Mouse (Mus musculus) liver, embryonic 14.5 days (tissue): Measurements from ENCODE around the gene Ndufaf2. TPM values are rescaled to one million over a fixed set of nuclear protein-coding genes. Genes with fewer than 3 reads are reported as not detected.

Source experiments
- ATAC-seq: fragments of 200-750 bp; cut with Nextera tagmentation; 2 replicates; pipeline ENCODE4 v1.8.0; 2017; ENCODE audit warnings: moderate number of reproducible peaks, mild to moderate bottlenecking, moderate library complexity; ENCODE audit not compliant: insufficient read depth
- DNase-seq, 3 experiments: peaks; one replicate each; pipeline ENCODE4 v3.0.0-alpha.2; 2012 to 2013; ENCODE audit warnings: low read depth in 3 of 3, low spot score in 3 of 3
- H3K27ac ChIP-seq: fragments of 300-500 bp; sonication (generic); 2 replicates; pipeline ENCODE4 v1.5.1; 2014; ENCODE audit warnings: moderate library complexity, mild to moderate bottlenecking, control low read depth, inconsistent platforms
- H3K27me3 ChIP-seq: fragments of 300-500 bp; sonication (generic); 2 replicates; pipeline ENCODE4 v1.6.1; 2014; ENCODE audit warnings: mild to moderate bottlenecking, low read length, moderate library complexity; ENCODE audit not compliant: control insufficient read depth, insufficient read depth
- H3K36me3 ChIP-seq: fragments of 300-500 bp; sonication (generic); replicated peaks from 2 replicates; pipeline ENCODE4 v1.6.1; 2014; ENCODE audit warnings: low read depth; ENCODE audit not compliant: control insufficient read depth, insufficient read depth
- H3K4me1 ChIP-seq, 2 experiments: fragments of 200-500 bp in 1 of 2; fragments of 300-500 bp in 1 of 2; sonication (generic) in 1 of 2; replicated peaks; 2 replicates each; pipeline ENCODE4 v1.6.1; 2012 to 2014; ENCODE audit warnings: antibody characterized with exemption in 1 of 2, inconsistent platforms in 1 of 2, low read length in 1 of 2; ENCODE audit not compliant: control insufficient read depth in 2 of 2, insufficient read depth in 2 of 2
- H3K4me2 ChIP-seq: fragments of 300-500 bp; sonication (generic); 2 replicates; pipeline ENCODE4 v1.6.1; 2014; ENCODE audit warnings: low read depth, mild to moderate bottlenecking, control low read depth, moderate library complexity
- H3K4me3 ChIP-seq, 2 experiments: fragments of 200-500 bp in 1 of 2; fragments of 300-500 bp in 1 of 2; sonication (generic) in 1 of 2; 2 replicates each; pipeline ENCODE4 v1.5.1; 2012 to 2014; ENCODE audit warnings: low read depth in 2 of 2, low read length in 2 of 2, mild to moderate bottlenecking in 2 of 2, control low read depth in 1 of 2, inconsistent platforms in 1 of 2, moderate library complexity in 1 of 2; ENCODE audit not compliant: insufficient read depth in 1 of 2
- H3K9ac ChIP-seq: fragments of 300-500 bp; sonication (generic); replicated peaks from 2 replicates; pipeline ENCODE4 v1.6.1; 2014; ENCODE audit warnings: mild to moderate bottlenecking, control low read depth, moderate library complexity
- H3K9me3 ChIP-seq: fragments of 300-500 bp; sonication (generic); 2 replicates; pipeline ENCODE4 v1.6.1; 2016; ENCODE audit warnings: low read length, mixed read lengths; ENCODE audit not compliant: control insufficient read depth
- CTCF ChIP-seq: IDR thresholded peaks from 2 replicates; pipeline ENCODE4 v1.5.1; 2016; ENCODE audit warnings: antibody characterized with exemption, low read depth, control low read depth
- EP300 ChIP-seq: IDR thresholded peaks from 2 replicates; pipeline ENCODE4 v1.6.1; 2016; ENCODE audit warnings: antibody characterized with exemption, low read depth
- WGBS: fragments of 180-500 bp; shearing (Covaris S2); extraction: QIAGEN DNeasy Blood & Tissue Kit; methylation state at CpG from one replicate; pipeline ENCODE4 v1.1.7; 2014; ENCODE audit not compliant: insufficient replicate concordance; 5-methylcytosine and 5-hydroxymethylcytosine counted together
- polyA plus RNA-seq, 2 experiments: library from polyadenylated mRNA; depleted of rRNA in 1 of 2; stranded (reverse) in 1 of 2; unstranded in 1 of 2; fragments of >200 nt; fragmentation: Nextera tagmentation in 1 of 2; extraction: Ambion mirVana in 1 of 2; gene quantifications; 2 replicates each; pipeline versions ENCODE4 v1.2.1 to v1.2.3; 2012 to 2014

The Ndufaf2 gene
- polyA plus RNA-seq, 2 experiments: 21.6 to 33.8 TPM

- Histone ChIP-seq H3K27ac (no peak overlapping the region), H3K4me3 (no peak overlapping the region), H3K9me3 (no peaks in the 10 kb centered on the region), H3K27me3 (no peaks in the 10 kb centered on the region), H3K36me3 (no peaks in the 10 kb centered on the region), H3K9ac (no peak overlapping the region), H3K4me2 (no peak overlapping the region), H3K4me1 (no peaks in the 10 kb centered on the region)
- DNase-seq (no peak), ATAC-seq (no peak)
- WGBS: 19% methylated on average over 2 of the region's 2 CpGs
- no peak for TF ChIP-seq EP300
- TF ChIP-seq CTCF: no peak
Observed at GRCm38 (mm10) chr13:108066021-108066420, 92.4 kb downstream of the Ndufaf2 start.

- no peak overlapping the region for H3K4me2 ChIP-seq
- H3K4me3 ChIP-seq: no peak overlapping the region
- DNase-seq (no peak), ATAC-seq (no peak)
- no peak overlapping the region for H3K9ac ChIP-seq
- TF ChIP-seq CTCF (no peak), EP300 (no peak)
- H3K9me3 ChIP-seq: no peaks in the 10 kb centered on the region
- H3K36me3 ChIP-seq: no peaks in the 10 kb centered on the region
- WGBS: 70% methylated on average over 6 of the region's 6 CpGs
- no peaks in the 10 kb centered on the region for H3K27me3 ChIP-seq
- H3K27ac ChIP-seq: no peak overlapping the region
- no peaks in the 10 kb centered on the region for H3K4me1 ChIP-seq
Observed at GRCm38 (mm10) chr13:108064331-108064730, 94.1 kb downstream of the Ndufaf2 start.

GRCm38 (mm10) chr13:108063374-108064134, 94.9 kb downstream of the Ndufaf2 start:
- Histone ChIP-seq H3K4me1 (no peaks in the 10 kb centered on the region), H3K27me3 (no peaks in the 10 kb centered on the region), H3K9ac (no peak overlapping the region), H3K27ac (no peak overlapping the region), H3K9me3 (no peaks in the 10 kb centered on the region), H3K4me3 (no peak overlapping the region), H3K4me2 (no peak overlapping the region), H3K36me3 (no peaks in the 10 kb centered on the region)
- no peak for ATAC-seq
- WGBS: 69% methylated on average over 11 of the region's 11 CpGs
- TF ChIP-seq CTCF (no peak), EP300 (no peak)
- DNase-seq: no peak

DNA sequence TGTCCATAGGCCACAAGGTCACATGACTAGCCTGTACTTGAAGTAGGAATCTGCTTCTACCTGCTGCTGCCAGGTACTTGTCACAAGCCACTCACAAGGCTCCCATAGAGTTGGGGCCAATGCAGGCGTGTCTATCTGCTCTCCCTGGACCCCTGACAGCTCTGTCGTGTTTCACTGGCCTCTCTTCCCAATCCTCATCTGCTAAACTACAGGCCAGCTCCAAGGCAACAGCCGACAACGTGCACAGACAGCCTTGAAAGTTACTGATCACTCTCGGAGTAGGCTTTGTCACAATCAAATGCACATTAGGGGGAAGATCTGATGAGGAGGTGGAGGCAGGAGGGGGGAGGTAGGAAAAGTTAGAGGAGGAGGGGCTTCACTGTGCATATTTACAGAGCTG, 95.5 kb downstream of the Ndufaf2 start:
- ATAC-seq: no peak
- 62% methylated on average over 5 of the region's 5 CpGs for WGBS
- Histone ChIP-seq H3K9me3 (no peaks in the 10 kb centered on the region), H3K36me3 (no peaks in the 10 kb centered on the region), H3K4me2 (no peak overlapping the region), H3K4me3 (no peak overlapping the region), H3K27me3 (no peaks in the 10 kb centered on the region), H3K9ac (no peak overlapping the region), H3K27ac (no peak overlapping the region), H3K4me1 (no peaks in the 10 kb centered on the region)
- TF ChIP-seq CTCF: no peak
- no peak for TF ChIP-seq EP300
- DNase-seq: no peak

DNA sequence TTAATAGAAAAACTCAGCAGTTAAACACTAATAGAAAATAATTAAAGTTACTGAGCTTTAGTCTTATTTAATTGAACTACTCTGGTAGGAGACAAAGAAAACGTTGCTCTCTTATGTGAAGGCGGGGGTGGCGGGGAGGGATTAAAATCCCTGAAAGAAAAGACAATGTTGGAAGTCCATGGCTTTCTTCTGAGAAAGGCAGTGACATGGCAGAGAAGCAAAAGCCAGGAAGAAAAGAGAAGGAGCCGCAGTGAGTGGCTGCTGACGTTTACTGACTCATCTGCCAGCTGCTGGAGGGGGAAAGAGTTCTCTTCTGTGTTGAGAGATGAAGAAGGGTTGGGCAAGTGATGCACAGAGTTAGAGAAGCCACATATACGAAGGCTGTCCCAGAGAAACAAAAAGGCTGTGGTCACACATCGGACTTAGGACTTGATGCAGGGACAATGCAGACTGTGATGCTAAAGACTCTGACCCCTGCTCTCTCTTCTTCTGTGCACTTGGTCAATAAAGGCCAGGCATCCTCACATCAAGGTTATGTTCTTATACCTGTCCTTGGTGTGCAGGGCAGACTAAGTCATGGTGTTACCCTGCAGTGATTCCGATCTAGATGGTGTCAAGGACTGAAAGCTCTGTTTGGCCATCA, 97.4 kb downstream of the Ndufaf2 start:
- ATAC-seq: no peak
- no peak overlapping the region for H3K9ac ChIP-seq
- no peaks in the 10 kb centered on the region for H3K4me1 ChIP-seq
- no peak for DNase-seq
- no peak overlapping the region for H3K4me3 ChIP-seq
- H3K36me3 ChIP-seq: no peaks in the 10 kb centered on the region
- no peaks in the 10 kb centered on the region for H3K9me3 ChIP-seq
- TF ChIP-seq EP300 (no peak), CTCF (no peak)
- no peaks in the 10 kb centered on the region for H3K27me3 ChIP-seq
- H3K27ac ChIP-seq: no peak overlapping the region
- no peak overlapping the region for H3K4me2 ChIP-seq
- WGBS: 61% methylated on average over 8 of the region's 8 CpGs
